Mouse (Mus musculus) brain, adult 2 months (tissue): ENCODE results near the gene Otos.
A peak's percentile ranks its signal among the peaks of the same experiment; 100 is the strongest.

ENCODE experiments used
- DNase-seq: peaks from one replicate; pipeline ENCODE4 v3.0.0; 2011; ENCODE audit warnings: low read depth, low spot score

Otos gene

DNA sequence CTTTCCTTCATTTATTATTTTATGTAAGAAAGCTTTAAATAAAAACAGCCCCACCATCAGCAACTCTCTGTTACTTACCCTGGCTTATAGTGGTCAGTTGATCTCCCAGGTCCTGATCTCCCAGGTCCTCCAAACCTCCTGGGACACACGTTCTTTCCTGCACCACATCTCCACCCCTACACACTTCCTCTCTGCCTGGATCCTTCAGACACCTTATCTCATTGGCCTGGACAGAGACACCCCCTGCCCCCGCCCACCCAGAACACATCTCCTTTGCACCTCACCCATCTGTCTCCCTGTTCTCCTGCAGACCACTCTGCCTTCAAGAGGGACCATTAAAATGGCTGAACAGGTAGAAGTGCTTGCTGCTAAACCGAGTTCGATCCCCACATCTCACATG lies 1.6 kb downstream of the Otos start:
- no peak for DNase-seq

DNA sequence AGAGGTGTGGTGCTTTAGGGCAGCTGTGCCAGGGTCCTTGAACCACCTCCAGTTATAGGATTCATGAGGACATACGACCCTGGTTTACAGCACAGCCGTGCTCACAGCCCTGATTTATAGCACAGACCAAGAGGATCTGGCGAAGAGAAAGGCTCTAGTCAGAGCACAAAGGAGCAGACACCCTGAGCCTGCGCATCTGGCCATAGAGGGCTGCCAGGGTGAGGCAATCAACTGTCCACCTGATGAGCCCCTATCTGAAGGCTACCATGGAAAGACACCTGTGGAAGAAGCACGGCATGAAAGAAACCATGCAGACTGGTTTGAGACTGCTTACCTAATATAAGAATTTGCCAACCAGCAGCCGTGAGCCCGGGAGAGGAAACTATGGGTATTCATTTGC lies 2.0 kb downstream of the Otos start:
- no peak for DNase-seq

DNA sequence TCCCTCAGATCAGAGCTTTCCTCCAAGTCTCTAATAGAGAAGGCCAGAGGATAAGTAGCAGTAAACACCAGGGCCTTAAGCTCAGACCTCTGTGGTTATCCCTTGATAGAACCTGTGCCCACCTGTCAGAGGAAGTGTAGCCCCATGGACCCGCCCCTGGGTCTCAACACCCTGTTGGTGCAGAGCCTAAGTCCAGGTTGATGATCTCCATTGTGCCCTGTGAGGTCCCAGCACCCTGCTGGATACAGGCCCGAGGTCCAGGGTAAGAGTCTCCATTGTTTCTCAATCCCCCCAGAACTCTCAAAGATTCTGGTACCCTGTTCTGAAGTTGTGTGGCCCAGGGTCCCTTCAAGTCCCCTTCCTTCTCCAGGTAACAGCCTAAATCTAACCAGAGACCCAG lies 2.5 kb downstream of the Otos start:
- DNase-seq, result no peak

GRCm38 (mm10) chr1:92644916-92645315 lies 3.7 kb downstream of the Otos start:
- DNase-seq, result no peak

GRCm38 (mm10) chr1:92643691-92644090 lies 5.0 kb downstream of the Otos start:
- DNase-seq, result no peak

- DNase-seq, result peak; percentile 98
Measured at GRCm38 (mm10) chr1:92641514-92642272, 6.9 kb downstream of the Otos start, which contains the start of gene Cops9. TSS of gene Cops9 (minus strand) at chr1:92641985.

DNA sequence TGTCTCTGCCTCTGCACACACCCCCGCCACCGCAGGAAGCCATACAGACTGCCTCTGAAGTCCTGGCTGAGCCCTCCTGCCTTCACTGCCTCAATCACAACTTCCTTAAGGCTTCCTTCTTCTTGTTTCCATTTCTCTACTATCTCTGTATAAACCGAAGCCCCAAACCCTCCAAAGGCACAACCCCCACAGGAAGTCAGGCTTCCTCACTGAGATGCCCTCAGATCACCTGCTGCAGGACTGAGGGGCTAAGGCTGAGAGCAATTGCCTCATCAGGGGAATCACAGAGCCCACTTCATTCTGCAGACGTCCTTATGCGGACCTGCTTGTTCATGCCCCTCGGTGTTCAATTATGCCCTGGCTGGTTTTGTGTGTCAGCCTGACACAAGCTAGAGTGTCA lies 8.2 kb downstream of the Otos start:
- no peak for DNase-seq

DNA sequence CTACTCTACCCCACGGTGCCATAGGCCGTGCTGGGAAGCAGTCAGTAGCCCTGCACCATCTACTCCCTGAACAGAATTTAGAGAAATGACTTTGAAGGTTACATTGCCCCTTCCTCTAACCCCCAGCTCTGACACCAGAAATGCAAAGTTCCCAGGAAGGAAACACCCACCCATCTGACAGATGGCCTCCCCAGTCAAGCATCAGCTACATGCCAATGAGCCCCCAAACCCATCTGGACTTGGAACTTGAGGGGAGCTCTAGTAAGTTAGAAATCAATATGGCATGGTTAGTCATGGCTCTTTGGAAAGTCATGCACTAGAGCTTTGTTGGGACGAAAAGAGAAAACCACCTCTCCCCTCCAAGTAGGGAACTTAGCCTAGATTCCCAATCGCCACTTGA lies 9.9 kb downstream of the Otos start:
- DNase-seq, result no peak

DNA sequence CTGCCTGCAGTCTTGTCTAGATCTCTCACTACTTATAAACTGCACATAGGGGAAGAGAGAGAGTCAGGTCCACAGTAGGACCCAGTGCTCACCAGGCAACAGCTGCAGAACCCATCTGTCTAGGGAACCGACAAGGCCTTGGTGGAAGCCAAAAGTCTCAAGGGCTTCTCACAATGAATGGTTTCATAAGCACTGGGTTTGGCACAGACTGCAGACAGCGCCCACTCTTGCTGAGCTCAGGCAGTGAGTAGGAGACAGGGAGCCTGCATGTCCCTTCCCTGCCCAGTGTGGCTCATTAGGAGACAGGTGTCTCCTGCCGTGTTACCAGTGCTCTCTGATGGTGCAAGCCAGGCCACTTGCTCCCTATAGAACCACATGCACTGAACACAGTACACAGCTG lies 10.5 kb downstream of the Otos start:
- peak; percentile 91 for DNase-seq

DNA sequence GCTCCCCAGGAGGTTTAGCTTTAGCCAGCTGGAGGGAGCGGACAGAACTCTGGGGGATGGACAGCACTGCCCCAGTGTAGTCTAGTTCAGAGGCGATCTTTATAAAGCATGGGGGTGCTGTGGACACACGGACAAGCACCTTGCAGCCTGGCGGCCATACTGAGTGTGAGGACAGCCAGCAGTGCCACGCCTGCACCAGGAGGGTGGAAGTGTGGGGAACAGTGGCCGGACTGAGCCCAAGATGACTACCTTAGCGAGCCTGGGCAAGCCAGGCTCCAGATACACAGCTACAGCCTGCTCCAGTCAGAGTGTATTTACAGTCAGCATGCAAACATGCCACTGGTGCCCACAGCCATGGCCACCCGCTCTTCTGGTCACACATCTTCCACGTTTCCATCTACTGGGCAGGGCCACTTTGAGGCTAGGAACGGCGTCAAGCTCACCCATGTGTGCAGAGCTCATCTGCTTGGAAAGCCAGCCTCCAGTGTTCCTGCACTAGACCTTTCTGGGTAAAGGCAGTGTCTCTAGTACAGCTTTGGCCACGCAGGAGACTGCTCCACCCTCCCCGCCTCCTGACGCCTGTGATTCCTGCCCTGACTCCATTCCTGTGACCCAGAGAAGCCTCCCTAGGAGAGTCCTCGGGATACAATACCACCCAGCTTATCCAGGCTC lies 11.0 kb downstream of the Otos start:
- DNase-seq, result no peak

DNA sequence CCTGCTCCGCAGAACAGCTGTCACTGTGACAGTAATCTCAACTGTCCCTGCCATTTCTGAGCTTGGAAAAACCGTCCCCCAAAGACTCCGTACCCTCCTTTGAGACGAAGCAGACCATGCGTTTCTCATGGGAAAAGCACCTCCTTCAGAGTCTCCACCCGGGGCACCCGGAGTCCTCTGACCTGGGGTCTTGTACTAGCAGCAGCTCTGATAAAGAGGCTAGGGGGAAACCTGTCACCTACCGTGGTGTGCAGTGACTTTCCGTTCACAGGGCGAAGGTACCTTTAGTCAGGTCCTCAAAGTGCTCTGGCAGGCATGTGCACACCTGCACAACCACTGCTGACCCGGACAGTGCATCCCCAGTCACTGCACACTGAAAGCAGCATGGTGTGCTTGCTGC lies 12.0 kb downstream of the Otos start:
- no peak for DNase-seq

- no peak for DNase-seq
Measured at GRCm38 (mm10) chr1:92636015-92636414, 12.6 kb downstream of the Otos start.

- DNase-seq, result peak; percentile 37
Measured at GRCm38 (mm10) chr1:92634976-92635599, 13.6 kb downstream of the Otos start.

DNA sequence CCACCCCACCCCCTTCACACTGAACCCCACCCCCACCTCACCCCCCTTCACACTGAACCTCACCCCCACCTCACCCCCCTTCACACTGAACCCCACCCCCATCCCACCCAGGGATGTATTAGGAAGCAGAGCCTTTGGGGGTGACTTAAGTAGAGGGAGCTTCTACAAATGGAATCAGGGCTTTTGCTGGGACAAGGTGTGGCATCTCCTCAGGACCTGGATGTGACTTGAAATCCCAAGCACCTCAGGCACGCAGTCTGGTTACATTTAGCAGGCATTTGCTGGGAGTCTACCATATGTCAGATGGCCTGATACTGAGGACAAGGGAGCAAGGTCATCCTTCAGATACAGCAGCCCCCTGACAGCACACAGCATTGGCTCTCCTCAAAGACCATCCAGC lies 14.1 kb downstream of the Otos start:
- DNase-seq, result no peak

DNA sequence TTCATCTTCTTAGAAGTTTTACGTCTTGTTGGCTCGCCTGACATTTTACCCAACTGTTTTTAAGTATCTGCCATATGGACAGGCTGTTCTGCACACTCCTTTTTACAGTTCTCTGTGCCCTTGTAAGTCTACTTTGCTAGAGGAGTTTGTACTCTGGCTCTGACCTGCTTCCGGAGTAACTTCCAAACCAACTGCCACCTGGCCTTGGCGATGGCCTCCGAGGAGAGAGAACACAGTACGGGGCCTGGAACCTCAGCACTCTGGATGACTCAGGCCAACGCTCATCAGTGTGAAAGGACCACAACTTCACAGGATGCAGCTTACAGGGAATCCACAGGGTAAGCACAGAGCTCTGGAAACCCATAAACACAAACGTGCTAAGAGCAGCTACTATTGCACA lies 14.9 kb downstream of the Otos start:
- DNase-seq, result peak; percentile 44

DNA sequence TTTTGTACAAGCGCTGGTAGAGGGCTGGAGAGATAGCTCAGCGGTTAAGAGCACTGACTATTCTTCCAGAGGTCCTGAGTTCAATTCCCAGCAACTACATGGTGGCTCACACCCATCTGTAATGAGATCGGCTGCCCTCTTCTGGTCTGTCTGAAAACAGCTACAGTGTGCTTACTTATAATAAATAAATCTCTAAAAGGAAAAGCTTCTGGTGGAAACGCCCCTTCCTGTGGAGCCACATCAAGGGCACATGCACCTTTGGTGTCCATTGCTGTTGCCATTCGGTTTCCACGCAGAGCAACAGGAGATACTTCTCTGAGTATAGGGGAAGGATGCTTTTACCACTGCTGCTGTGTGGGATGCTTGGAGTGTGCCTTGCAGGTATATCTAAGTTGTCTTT lies 15.7 kb downstream of the Otos start:
- no peak for DNase-seq

DNA sequence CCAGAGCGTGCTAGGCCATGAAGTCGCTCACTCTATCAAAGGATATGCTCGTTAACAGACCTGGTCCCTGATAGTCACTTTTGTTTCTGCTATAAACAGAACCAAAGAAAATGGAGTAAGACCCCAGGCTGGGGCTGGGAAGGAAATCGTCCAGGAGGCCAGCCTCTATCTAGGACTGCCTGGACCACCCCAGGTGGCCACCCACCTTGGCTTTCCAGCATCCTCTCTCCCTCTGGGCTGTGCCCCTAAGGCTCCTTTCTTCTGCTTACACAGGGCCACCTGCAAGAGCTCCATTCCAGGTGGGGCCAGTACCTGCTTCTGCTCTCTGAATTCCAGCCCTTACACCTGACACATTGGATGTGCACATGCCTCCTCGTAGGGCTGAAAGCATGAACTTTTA lies 16.4 kb downstream of the Otos start:
- no peak for DNase-seq

- DNase-seq, result no peak
Measured at GRCm38 (mm10) chr1:92628227-92628626, 20.4 kb downstream of the Otos start.

DNA sequence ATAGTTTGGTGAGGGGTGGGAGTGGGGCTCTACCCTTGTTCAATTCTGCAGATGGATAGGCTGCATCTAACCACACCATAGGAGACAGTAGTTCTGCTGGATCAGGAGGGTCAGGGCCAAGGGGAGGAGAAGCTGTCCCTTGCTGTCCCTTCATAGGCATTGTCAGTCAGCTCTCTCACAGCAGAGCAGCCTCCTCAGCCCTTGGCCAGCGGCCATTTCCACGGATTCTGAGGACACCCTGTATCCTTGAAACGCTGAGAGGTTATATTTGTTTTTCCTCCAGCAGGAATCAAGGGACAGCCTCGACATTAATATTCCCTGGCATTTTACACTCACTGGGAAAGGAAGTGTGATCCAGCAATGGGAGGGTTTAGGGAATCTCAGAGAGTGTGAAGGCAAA lies 30.3 kb downstream of the Otos start:
- no peak for DNase-seq

- no peak for DNase-seq
Measured at GRCm38 (mm10) chr1:92617488-92617887, 31.2 kb downstream of the Otos start, which contains the start of gene Olfr12. TSS of gene Olfr12 (plus strand) at chr1:92617788.

GRCm38 (mm10) chr1:92616046-92616445 lies 32.6 kb downstream of the Otos start:
- no peak for DNase-seq

GRCm38 (mm10) chr1:92614516-92614915 lies 34.1 kb downstream of the Otos start:
- peak; percentile 72 for DNase-seq

DNA sequence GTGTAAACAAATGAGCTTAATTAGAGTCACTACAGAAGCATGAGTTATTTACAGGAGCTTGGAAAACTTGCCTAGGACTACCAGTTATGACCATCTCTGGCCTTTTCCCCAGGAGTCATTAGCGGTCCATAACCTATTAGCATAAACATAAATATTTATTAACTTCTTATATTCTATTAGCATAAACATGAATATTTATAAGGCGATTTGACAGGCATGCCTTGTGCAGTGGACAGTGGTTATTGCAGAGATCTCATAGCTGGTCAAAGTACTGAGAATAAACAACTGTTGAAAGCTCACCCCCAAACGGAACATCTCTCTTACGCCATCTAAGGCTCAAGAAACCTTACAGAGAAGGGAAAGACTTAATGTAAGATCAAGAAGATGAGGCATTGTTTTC lies 35.5 kb downstream of the Otos start:
- DNase-seq, result no peak
